ENCODE assay signal across 8 mouse cellular contexts in the genomic region with DNA sequence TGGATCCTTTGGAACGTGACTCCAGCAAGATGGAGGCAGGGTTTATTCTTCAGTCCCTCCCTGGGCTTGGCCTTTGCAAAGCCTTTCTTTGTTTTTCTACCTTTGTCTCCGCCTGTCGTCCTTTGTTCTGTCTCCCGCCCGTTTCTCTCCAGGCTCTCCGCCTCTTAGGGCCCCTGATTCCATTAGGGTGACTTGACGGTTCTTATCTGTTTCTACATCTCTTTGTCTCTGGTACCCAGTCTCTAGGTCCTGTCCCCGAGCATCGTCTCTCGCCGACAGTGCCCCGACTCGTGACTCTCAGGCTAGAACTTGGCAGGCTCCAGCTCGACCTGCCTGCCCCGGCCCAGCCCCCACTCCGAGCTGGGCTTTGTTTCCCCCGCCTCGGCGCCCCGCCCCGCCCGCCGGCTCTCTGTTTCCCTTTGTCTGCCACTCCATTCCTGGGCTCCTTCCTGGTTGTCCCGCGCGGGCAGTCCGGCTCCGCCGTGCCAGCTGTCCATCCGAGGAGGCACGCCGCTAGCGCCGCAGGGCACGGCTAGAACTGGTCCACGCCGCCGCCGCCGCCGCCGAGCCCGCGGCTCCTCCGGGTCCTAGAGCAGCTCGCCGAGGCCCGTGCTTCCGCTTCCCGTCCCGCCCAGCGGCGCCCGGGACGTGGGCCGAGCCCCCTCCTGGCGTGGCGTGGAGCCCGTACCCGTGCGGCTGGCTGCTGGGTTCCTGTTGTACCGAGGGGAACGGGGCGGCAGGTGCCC. TPM values are rescaled to one million over a fixed set of nuclear protein-coding genes. Genes with fewer than 3 reads are reported as not detected.
DNase-seq lines count a peak whose midpoint lies in the region; ATAC-seq lines count a peak whose summit lies in the region.

A gene (plus strand): TSS at position 440 of the 746 bp plus-strand sequence.
A gene (minus strand): TSS at position 509 of the 746 bp plus-strand sequence.

- peak; percentile 92 for ATAC-seq in hindbrain, embryonic 13.5 days (ENCODE audit: low FRiP score)

- H3K36me3 ChIP-seq in hindbrain, embryonic 13.5 days, result peaks cover 37% of the 10 kb centered on the region

- H3K4me2 ChIP-seq in hindbrain, embryonic 13.5 days, result peak within 1 kb of the TSS; percentile 87

- peaks cover 49% of the 10 kb centered on the region for H3K4me1 ChIP-seq in hindbrain, embryonic 13.5 days (replicated peaks)

- under 1% methylated on average over 63 of the region's 64 CpGs for WGBS in hindbrain, embryonic 13.5 days

- H3K4me3 ChIP-seq in hindbrain, embryonic 13.5 days, result peak within 1 kb of the TSS; percentile 96

- peak within 1 kb of the TSS; percentile 100 for H3K27ac ChIP-seq in hindbrain, embryonic 13.5 days

- peak; percentile 95 for DNase-seq in R1 (ENCODE audit: low read depth, low spot score)
- DNase-seq in cerebellum, postnatal 25 days, result peak; percentile 92 to 93
- DNase-seq in frontal cortex, postnatal 25 days (ENCODE audit: low spot score in 2 of 2), result peak; percentile 55 to 67
- peak; percentile 68 for DNase-seq in left cerebral cortex, adult 11 months (ENCODE audit: low spot score)
- peak; percentile 83 for DNase-seq in lung, postnatal 36 days
- peak; percentile 92 for DNase-seq in retina, embryonic 14.5 days (ENCODE audit: low spot score)
- peak; percentile 87 to 88 for DNase-seq in thymus, postnatal 36 days

- H3K27me3 ChIP-seq in hindbrain, embryonic 13.5 days, result no peaks in the 10 kb centered on the region

- peak within 1 kb of the TSS; percentile 98 for H3K9ac ChIP-seq in hindbrain, embryonic 13.5 days

- no peaks in the 10 kb centered on the region for H3K9me3 ChIP-seq in hindbrain, embryonic 13.5 days

RNA-seq across cellular contexts. Expression of the first gene that starts in this region (rescaled TPM):
- 58.8 and 61.9 TPM in 2 replicates for polyA plus RNA-seq in hindbrain, embryonic 13.5 days (2015; fragmentation: Nextera tagmentation; extraction: Ambion mirVana)

RNA-seq across cellular contexts. Expression of the second gene that starts in this region (rescaled TPM):
- polyA plus RNA-seq in hindbrain, embryonic 13.5 days (2015; fragmentation: Nextera tagmentation; extraction: Ambion mirVana), result 21.8 and 23.1 TPM in 2 replicates

Comparison
In these comparisons a context has a peak if more than half of its experiments do, and no peak if none do; other contexts are left out.
1. Peak in every context shown above with its lines: DNase-seq, ATAC-seq, H3K4me3 ChIP-seq and H3K27ac ChIP-seq.